Mouse (Mus musculus) left cerebral cortex, adult 2 months (tissue): ENCODE results near the gene Vstm2l. TPM values are rescaled to one million over a fixed set of nuclear protein-coding genes. Genes with fewer than 3 reads are reported as not detected.

ENCODE experiments used
- DNase-seq, 2 experiments: peaks; one replicate each; pipeline ENCODE4 v3.0.0; 2021 to 2022; ENCODE audit warnings: low spot score in 2 of 2, mixed read lengths in 1 of 2; ENCODE audit errors: extremely low spot score in 1 of 2
- H3K27ac ChIP-seq: fragments of 200-600 bp; 2 replicates; pipeline ENCODE4 v1.8.1; 2022
- H3K4me3 ChIP-seq: fragments of 200-600 bp; 2 replicates; pipeline ENCODE4 v1.8.1; 2022
- CTCF ChIP-seq: fragments of 200-600 bp; IDR thresholded peaks from 2 replicates; pipeline ENCODE4 v1.8.1; 2022; ENCODE audit warnings: antibody characterized with exemption, mild to moderate bottlenecking, moderate library complexity
- intact Hi-C: fragments of 180-260 bp; cut with DNase I; formaldehyde crosslinking; loops from one replicate; pipeline ENCODE4 v1.15.1; 2025
- total RNA-seq, 2 experiments: library from RNA; stranded (reverse); gene quantifications; 2 replicates each; pipeline ENCODE4 v1.2.3; 2021

Gene Vstm2l
- total RNA-seq, 2 experiments from 2014 or later = 159 to 170 TPM

GRCm38 (mm10) chr2:157897131-157897530 is 17.3 kb upstream of the Vstm2l start:
- intact Hi-C loops = no loop called here
- no peak for DNase-seq
- H3K4me3 ChIP-seq = no peak overlapping the region

GRCm38 (mm10) chr2:157913204-157913636 is 1.2 kb upstream of the Vstm2l start:
- no peak for TF ChIP-seq CTCF
- intact Hi-C loops = loop anchor here (2.0 kb wide), 1 partner anchor 50 kb away; no protein-coding TSS in a partner anchor
- no peak overlapping the region for H3K27ac ChIP-seq
- H3K4me3 ChIP-seq = no peak overlapping the region
- peak; percentile 37 to 38 for DNase-seq

More at GRCm38 (mm10) chr2:157897131-157897530, 17.3 kb upstream of the Vstm2l start:
- no peak for TF ChIP-seq CTCF
- H3K27ac ChIP-seq = no peak overlapping the region

- peak; percentile 29 for TF ChIP-seq CTCF
- intact Hi-C loops = loop anchor here (1.0 to 2.0 kb wide), 4 partner anchors 30 to 279 kb away; no protein-coding TSS in a partner anchor
- no peak for DNase-seq
- H3K27ac ChIP-seq = no peak overlapping the region
- H3K4me3 ChIP-seq = no peak overlapping the region
Observed at GRCm38 (mm10) chr2:157913705-157914104, 748 bp upstream of the Vstm2l start.

- intact Hi-C loops = loop anchor here (1.0 to 2.0 kb wide), 3 partner anchors 28 to 280 kb away; no protein-coding TSS in a partner anchor
- Histone ChIP-seq H3K4me3 (peak overlapping the region; percentile 55), H3K27ac (peak overlapping the region; percentile 72)
- peak; percentile 39 for TF ChIP-seq CTCF
- peak; percentile 45 to 59 for DNase-seq
Observed at GRCm38 (mm10) chr2:157914889-157915517, 550 bp downstream of the Vstm2l start.

GRCm38 (mm10) chr2:157918529-157918928 is 4.1 kb downstream of the Vstm2l start:
- intact Hi-C loops = no loop called here
- no peak for DNase-seq
- no peak overlapping the region for H3K27ac ChIP-seq
- TF ChIP-seq CTCF = no peak
- no peak overlapping the region for H3K4me3 ChIP-seq

GRCm38 (mm10) chr2:157921551-157921950 is 7.1 kb downstream of the Vstm2l start:
- intact Hi-C loops = no loop called here
- TF ChIP-seq CTCF = no peak
- Histone ChIP-seq H3K27ac (no peak overlapping the region), H3K4me3 (no peak overlapping the region)
- DNase-seq = no peak

- Histone ChIP-seq H3K4me3 (no peak overlapping the region), H3K27ac (no peak overlapping the region)
- no peak for TF ChIP-seq CTCF
- intact Hi-C loops = no loop called here
- no peak for DNase-seq
Observed at GRCm38 (mm10) chr2:157923406-157923805, 9.0 kb downstream of the Vstm2l start.

GRCm38 (mm10) chr2:157924504-157924903 is 10.1 kb downstream of the Vstm2l start:
- intact Hi-C loops = no loop called here
- TF ChIP-seq CTCF = no peak
- H3K4me3 ChIP-seq = no peak overlapping the region
- DNase-seq = no peak
- H3K27ac ChIP-seq = no peak overlapping the region

GRCm38 (mm10) chr2:157926502-157926901 is 12.0 kb downstream of the Vstm2l start:
- intact Hi-C loops = no loop called here
- Histone ChIP-seq H3K4me3 (no peak overlapping the region), H3K27ac (peak overlapping the region; percentile 19)
- no peak for DNase-seq
- no peak for TF ChIP-seq CTCF

- no peak for DNase-seq
- Histone ChIP-seq H3K27ac (peak overlapping the region; percentile 19), H3K4me3 (no peak overlapping the region)
- no peak for TF ChIP-seq CTCF
- intact Hi-C loops = no loop called here
Observed at GRCm38 (mm10) chr2:157926927-157927326, 12.5 kb downstream of the Vstm2l start.

- TF ChIP-seq CTCF = no peak
Observed at GRCm38 (mm10) chr2:157927397-157927796, 12.9 kb downstream of the Vstm2l start.

GRCm38 (mm10) chr2:157927815-157928214 is 13.4 kb downstream of the Vstm2l start:
- intact Hi-C loops = no loop called here
- Histone ChIP-seq H3K4me3 (no peak overlapping the region), H3K27ac (no peak overlapping the region)
- no peak for DNase-seq
- TF ChIP-seq CTCF = no peak

More at GRCm38 (mm10) chr2:157927397-157927796, 12.9 kb downstream of the Vstm2l start:
- no peak for DNase-seq
- no peak overlapping the region for H3K27ac ChIP-seq
- intact Hi-C loops = no loop called here
- 0 out of 2 replicates have a peak overlapping the region, but pooled peaks have one; percentile 22 for H3K4me3 ChIP-seq

- no peak overlapping the region for H3K4me3 ChIP-seq
- intact Hi-C loops = no loop called here
- no peak for DNase-seq
- no peak overlapping the region for H3K27ac ChIP-seq
- TF ChIP-seq CTCF = no peak; the same call in 1 of the 2 replicates
Observed at GRCm38 (mm10) chr2:157932655-157933054, 18.2 kb downstream of the Vstm2l start.
